Mouse (Mus musculus) cerebellum, adult 2 months (tissue): ENCODE results near the gene Kcnk4. TPM values are rescaled to one million over a fixed set of nuclear protein-coding genes. Genes with fewer than 3 reads are reported as not detected.
A peak's percentile ranks its signal among the peaks of the same experiment; 100 is the strongest.

Experiments used
- DNase-seq, 2 experiments: peaks; one replicate each; pipeline ENCODE4 v3.0.0; 2021
- H3K27ac ChIP-seq: fragments of 200-500 bp; 2 replicates; pipeline ENCODE4 v1.5.1; 2012; ENCODE audit warnings: low read length, control low read depth, inconsistent platforms; ENCODE audit not compliant: insufficient read depth
- H3K27me3 ChIP-seq: fragments of 200-500 bp; 2 replicates; pipeline ENCODE4 v1.6.1; 2012; ENCODE audit warnings: inconsistent platforms, mild to moderate bottlenecking, low read length, moderate library complexity; ENCODE audit not compliant: control insufficient read depth, insufficient read depth
- H3K4me1 ChIP-seq: fragments of 200-500 bp; 2 replicates; pipeline ENCODE4 v1.6.1; 2011; ENCODE audit warnings: low read length; ENCODE audit not compliant: control insufficient read depth, insufficient read depth
- H3K4me3 ChIP-seq: fragments of 200-500 bp; replicated peaks from 2 replicates; pipeline ENCODE3; 2011; ENCODE audit warnings: mild to moderate bottlenecking, low read depth, low read length, control low read depth; ENCODE audit not compliant: insufficient read depth
- CTCF ChIP-seq: fragments of 200-500 bp; IDR thresholded peaks from 2 replicates; pipeline ENCODE4 v1.5.1; 2011; ENCODE audit warnings: low read depth, mild to moderate bottlenecking, control low read depth, low read length, moderate library complexity, borderline replicate concordance; ENCODE audit not compliant: insufficient read depth
- POLR2A ChIP-seq: fragments of 200-500 bp; IDR thresholded peaks from 2 replicates; pipeline ENCODE4 v1.6.1; 2011; ENCODE audit warnings: low read length, control low read depth, borderline replicate concordance; ENCODE audit not compliant: insufficient read depth
- WGBS: fragments of 180-500 bp; shearing (Covaris S2); methylation state at CpG from one replicate; pipeline ENCODE4 v1.1.7; 2018; 5-methylcytosine and 5-hydroxymethylcytosine counted together
- polyA plus RNA-seq: library from polyadenylated mRNA; depleted of rRNA; stranded (reverse); fragments of >200 nt; gene quantifications from 2 replicates; pipeline ENCODE4 v1.2.3, GENCODE M21; 2012

Kcnk4 gene
- polyA plus RNA-seq, 1 experiment: 5.9 TPM

DNA sequence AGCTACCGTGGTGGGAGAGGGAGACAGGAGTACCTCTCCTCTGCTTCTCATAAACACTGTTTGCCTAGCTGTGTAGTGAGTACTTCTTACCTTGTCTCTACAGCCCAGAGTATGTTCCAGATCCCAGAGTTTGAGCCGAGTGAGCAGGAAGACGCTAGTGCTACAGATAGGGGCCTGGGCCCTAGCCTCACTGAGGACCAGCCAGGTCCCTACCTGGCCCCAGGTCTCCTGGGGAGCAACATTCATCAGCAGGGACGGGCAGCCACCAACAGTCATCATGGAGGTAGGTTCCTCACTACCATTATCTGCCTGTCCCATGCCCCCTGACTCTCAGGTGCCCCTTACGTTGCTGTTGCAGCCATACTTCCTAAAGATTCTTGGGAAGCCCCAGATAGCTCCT, 8.4 kb upstream of the Kcnk4 start:
- Histone ChIP-seq H3K27ac (peak overlapping the region; percentile 67), H3K27me3 (no peaks in the 10 kb centered on the region), H3K4me3 (peak overlapping the region; percentile 83), H3K4me1 (peaks cover 29% of the 10 kb centered on the region)
- 20% methylated on average over 5 of the region's 5 CpGs for WGBS
- no peak for TF ChIP-seq POLR2A
- no peak for TF ChIP-seq CTCF
- no peak for DNase-seq

DNA sequence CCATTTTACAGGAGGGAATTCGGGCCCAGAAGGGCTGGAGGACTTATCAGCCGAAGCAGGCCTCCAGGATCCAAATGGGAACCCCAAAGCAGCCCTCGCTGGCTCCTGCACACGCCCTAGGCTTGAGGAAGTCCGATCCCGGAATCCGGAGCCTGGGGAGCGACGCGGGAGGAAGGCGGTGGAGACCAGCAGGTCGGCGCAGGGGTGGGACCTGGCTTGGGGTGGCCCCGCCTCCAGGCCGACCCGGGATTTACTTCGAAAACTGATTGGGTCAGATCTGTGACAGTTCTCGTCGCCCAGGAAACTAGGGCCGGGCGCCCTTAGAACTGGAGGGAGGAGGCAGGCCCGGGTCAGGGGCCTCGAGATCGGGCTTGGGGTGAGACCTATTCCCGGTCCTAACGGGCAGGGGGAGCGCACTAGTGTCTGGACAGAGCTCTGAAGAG, 8.0 kb upstream of the Kcnk4 start, which contains the start of gene Gpr137:
TSS of gene Gpr137 (minus strand) at position 232 of the 443 bp plus-strand sequence.
- Histone ChIP-seq H3K4me3 (peak within 1 kb of the TSS; percentile 83), H3K27me3 (no peaks in the 10 kb centered on the region), H3K4me1 (peaks cover 29% of the 10 kb centered on the region), H3K27ac (peak within 1 kb of the TSS; percentile 67)
- 1% methylated on average over 27 of the region's 27 CpGs for WGBS
- DNase-seq: peak; percentile 94 to 96
- TF ChIP-seq POLR2A (peak; percentile 66), CTCF (no peak)

DNA sequence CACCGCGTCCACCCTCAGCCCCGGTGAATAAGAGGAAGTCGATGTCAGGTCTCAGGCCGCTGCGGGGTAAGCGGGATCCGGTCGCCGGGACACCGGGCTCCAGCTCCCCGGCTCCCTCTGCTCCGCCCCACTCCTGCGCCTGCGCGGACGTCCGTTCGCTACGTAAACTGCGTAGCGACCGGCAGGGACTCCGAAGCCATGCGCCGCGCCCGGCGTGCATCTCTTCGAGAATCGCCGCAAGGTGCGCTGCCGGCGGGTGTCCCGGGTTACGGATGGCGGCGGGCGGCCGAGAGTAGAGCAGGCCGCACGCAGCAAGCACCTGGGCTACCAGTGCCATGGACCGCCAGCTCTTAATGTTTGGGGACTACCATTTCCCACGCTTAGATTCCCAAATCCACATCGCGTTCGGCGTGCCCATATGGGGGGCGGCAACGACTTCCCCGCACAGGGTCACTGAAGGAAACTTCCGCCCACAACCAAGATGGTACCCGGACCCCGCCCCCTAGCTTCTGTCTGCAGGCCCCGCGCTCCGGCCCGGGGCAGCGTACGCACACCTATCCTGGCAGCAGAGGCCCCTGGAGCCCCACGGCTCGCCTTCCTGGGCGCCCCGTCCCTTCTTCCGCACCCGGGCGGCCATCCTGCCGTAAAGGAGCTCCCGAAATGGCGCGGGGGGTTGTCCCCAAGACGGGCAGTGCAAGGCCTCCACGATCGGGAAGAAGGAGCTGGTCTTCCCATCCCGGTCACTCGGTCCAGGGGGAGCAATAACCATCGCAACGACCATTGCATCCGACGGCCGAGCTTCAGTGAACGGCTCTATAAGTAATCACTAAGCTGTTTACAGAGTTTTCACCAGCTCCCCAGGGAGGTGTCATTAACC, 7.3 kb upstream of the Kcnk4 start, which contains the start of gene Bad:
TSS of gene Bad (plus strand) at position 490 of the 877 bp plus-strand sequence.
- no peaks in the 10 kb centered on the region for H3K27me3 ChIP-seq
- peak; percentile 90 to 97 for DNase-seq
- H3K27ac ChIP-seq: peak within 1 kb of the TSS; percentile 71
- H3K4me1 ChIP-seq: peaks cover 29% of the 10 kb centered on the region
- TF ChIP-seq CTCF (no peak), POLR2A (peak; percentile 71; the same call in 1 of the 2 replicates)
- peak within 1 kb of the TSS; percentile 83 for H3K4me3 ChIP-seq
- under 1% methylated on average over 83 of the region's 83 CpGs for WGBS

DNA sequence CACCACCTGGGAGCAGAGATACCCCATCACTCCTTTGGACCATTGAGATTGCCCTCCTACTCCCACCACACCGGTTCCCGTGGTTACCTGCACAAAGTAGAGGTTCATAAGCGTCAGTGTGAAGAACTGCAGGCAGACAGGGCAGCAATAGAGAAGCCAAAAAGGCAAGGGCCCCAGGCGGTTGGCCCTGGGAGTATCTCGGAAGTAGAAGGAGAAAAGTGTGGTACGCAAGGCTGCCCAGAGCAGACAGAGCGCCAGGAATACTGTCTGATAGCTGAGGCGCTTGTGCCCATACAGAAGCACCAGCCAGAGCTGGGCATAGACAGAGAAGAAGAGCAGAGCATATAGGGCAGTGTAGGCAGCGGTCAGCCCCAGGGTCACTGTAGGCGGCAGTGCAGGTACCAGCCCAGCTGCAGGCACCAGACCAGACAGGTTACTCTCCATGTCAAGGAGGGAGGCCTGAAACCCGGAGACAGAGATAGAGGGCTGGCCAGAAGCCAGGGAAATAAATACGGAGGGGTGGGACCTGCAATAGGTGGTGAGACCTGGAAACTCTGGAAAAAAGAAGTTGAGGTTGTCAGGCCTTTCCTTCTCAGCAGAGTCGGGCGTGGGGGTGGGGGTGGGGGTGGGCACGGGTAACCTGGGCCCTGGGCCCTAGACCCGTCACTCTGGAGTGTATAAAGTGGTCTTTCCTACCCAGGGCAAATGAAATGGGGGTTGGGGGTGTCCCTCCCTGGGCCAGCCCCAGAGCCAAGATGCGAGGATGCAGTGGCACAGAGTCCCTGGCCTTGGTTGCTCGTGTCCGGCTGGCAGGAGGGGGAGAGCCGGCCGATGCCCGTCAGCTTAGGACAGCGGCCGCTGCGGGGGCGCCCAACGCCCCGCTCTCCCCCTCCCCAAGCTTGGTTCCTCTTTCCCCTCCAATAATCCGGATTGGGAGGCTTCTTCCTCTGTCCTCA, 6.4 kb upstream of the Kcnk4 start:
- H3K4me3 ChIP-seq: peak overlapping the region; percentile 83
- DNase-seq: peak; percentile 45 to 52
- 15% methylated on average over 29 of the region's 29 CpGs for WGBS
- peak overlapping the region; percentile 71 for H3K27ac ChIP-seq
- TF ChIP-seq CTCF (no peak), POLR2A (no peak)
- no peaks in the 10 kb centered on the region for H3K27me3 ChIP-seq
- peaks cover 29% of the 10 kb centered on the region for H3K4me1 ChIP-seq

DNA sequence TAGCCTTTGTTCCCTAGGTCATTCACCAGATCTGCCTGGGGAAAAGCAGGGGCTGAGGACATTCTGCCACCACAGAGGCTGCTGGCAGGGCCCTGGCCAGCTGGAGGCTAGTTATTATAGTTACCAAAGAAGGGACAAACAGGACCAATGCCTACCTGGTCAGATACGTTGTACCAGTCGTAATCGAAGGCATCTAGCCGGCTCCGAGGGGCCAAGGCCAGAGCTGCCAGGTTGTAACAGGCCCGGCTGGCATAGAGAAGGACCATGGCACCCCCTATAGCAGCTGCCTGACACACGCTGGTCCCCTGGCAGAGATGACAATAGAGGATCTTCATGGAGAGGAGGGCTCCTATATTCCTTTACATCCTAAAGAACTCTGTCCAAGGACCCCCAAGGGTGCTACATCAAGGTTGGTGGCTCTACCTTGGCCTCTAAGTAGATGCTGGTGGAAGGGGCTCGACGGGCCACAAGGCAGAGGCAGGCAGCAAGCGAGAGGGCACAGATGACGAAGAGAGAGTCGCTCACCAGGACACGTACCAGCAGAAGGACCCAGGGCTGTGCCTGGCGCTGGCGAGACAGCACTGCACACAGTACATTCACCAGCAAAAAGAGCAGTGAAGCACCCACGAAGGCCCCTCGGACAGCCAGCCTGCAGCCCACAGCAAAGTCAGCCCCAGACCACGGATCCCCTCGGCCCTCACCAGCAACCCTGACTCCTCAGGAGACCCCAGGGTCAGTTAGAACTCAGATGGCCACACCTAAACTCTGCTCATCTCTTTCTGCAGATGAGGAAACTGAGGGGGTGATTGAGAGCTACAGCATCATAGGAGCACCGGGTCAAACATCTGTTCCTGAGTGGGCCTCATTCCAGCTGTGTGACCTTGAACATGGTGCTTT, 5.0 kb upstream of the Kcnk4 start:
- Histone ChIP-seq H3K4me1 (peaks cover 32% of the 10 kb centered on the region), H3K27me3 (no peaks in the 10 kb centered on the region), H3K4me3 (peak overlapping the region; percentile 8), H3K27ac (peak overlapping the region; percentile 13; the same call in 1 of the 2 replicates)
- TF ChIP-seq CTCF (no peak), POLR2A (no peak)
- WGBS: 50% methylated on average over 20 of the region's 20 CpGs
- DNase-seq: peak in 1 of 2 experiments; percentile 49

DNA sequence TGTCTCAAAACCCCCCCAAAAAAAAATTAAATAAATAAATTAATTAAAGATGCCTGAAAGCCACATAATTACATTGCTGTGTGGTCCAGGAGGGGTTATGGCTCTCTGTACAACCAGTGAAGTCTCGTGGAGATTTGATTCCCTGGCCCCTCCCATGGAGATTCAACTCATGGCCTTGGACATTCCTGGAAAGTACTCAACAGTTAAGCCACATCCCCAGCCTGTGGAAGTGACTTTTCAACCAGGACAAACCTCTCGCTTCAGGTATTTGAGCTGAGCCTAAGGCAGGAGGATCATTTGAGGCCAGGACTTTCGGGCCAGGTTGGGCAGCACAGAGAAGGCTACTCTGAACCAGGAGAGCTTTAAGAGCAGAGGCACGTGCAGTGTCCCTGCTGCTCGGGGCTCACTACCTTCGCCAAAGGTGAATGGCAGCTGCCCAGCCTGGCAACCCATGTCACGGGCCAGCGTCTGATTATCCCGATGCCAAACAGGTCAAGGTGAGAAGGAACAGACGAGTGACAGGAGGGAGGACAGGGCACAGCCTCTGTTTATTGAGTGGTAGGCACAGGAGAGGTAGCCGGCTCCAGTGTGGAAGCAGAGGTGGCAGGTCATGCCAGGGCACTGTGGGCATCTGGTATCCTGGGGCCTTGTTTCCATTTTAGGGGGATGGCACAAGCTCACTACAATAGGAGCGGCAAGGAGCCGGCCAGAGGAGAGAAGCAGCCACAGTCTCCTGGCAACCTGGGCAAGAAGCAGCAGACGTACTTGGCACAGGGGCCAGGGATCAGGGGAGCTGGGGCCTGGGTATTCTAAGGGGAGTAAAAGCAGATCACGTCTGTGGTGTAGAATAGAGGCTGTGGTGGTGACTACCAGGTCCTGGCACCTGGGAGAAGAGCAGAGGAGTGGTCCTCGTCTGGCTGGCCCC, 3.5 kb upstream of the Kcnk4 start:
- TF ChIP-seq CTCF: no peak
- TF ChIP-seq POLR2A: no peak
- peak overlapping the region; percentile 8 for H3K4me3 ChIP-seq
- WGBS: 16% methylated on average over 16 of the region's 16 CpGs
- peaks cover 34% of the 10 kb centered on the region for H3K4me1 ChIP-seq
- no peaks in the 10 kb centered on the region for H3K27me3 ChIP-seq
- peak; percentile 76 to 80 for DNase-seq
- H3K27ac ChIP-seq: peak overlapping the region; percentile 77
